Mouse (Mus musculus) regulatory T cell (primary cell): ENCODE measurements around the gene Pcsk1n.
"Not testable (repeated sequence)": the region's sequence is repeated elsewhere in the genome, so short reads cannot be mapped to it uniquely, and the experiment has no call there.

Experiments used
- in situ Hi-C: fragments of 300-600 bp; cut with MboI, MseI; formaldehyde crosslinking; loops from one replicate; pipeline ENCODE4 v1.15.1; 2025; ENCODE audit warnings: high pct_unique_total_duplicates

The Pcsk1n gene

GRCm38 (mm10) chrX:7919601-7920383, at the start of gene Pcsk1n:
Pcsk1n (plus strand) TSS chrX:7919822.
- in situ Hi-C loops: no loop called here

- in situ Hi-C loops: no loop called here
Observed at GRCm38 (mm10) chrX:7869826-7870225, 49.8 kb upstream of the Pcsk1n start.

DNA sequence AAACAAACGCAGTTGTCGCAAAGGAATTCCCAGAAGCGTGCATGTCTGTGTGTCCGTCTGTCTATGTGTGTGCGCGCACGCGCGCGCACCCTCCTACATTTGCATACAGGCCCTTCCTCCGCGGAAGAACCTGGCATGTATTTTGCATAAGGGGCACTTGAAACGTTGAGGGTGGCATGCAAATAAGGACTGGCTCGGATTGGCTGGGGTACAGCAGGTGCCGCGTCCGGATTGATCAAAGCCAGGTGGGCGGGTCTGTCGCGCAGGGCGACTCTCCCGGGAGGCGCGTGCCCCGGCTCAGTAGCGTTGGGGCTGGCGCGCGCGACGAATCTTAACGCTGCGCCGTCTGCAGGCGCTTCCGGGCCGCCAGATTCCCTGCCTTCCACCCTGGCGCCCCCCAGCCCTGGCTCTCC, 41.6 kb upstream of the Pcsk1n start, which contains the start of gene Pim2:
Gene Pim2, plus strand, starts transcription at position 256 of the 413 bp plus-strand sequence.
- in situ Hi-C loops: no loop called here

DNA sequence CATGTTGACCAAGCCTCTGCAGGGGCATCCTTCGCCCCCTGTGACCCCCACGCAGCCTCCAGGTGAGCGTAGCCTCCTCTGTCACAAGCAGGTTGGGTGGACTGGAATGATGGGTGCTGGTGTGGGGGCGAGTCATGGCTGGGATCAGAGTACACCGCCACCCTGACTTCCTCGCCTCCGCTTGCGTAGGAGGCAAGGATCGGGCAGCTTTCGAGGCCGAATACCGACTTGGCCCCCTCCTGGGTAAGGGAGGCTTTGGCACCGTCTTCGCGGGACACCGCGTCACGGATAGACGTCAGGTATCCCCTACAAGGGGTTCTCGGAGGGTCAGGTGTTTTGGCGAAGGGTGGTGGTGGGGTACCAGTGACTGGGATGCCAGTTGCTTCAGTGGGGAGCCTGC, 41.1 kb upstream of the Pcsk1n start:
- in situ Hi-C loops: no loop called here

- in situ Hi-C loops: no loop called here
Observed at GRCm38 (mm10) chrX:7879819-7880218, 39.8 kb upstream of the Pcsk1n start.

- in situ Hi-C loops: no loop called here
Observed at GRCm38 (mm10) chrX:7883841-7884567, 35.6 kb upstream of the Pcsk1n start, which contains the start of gene Slc35a2. Slc35a2 (plus strand) TSS chrX:7884028.

DNA sequence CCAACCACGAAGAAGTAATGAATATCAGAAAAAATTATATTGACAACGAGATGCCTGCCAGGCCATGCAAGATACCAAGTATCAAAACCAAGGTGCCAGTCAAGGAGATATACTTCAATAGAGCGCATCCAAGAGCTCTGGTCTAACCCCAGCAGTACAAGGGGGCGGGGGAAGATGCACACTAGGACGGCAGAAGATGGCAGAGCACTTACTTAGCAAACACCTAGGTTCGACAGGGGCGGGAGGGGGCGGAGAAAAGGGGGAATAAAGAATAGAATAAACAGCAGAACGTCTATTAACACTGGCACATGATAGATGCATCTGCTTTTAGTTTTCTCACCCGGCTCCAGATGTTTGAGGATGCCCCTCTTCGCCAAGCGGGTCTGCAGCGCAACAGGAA, 21.4 kb upstream of the Pcsk1n start:
- in situ Hi-C loops: no loop called here

GRCm38 (mm10) chrX:7898880-7899874, 20.4 kb upstream of the Pcsk1n start, which contains the start of the genes Pqbp1 and Timm17b:
Pqbp1 (minus strand) TSS chrX:7899269.
Timm17b (plus strand) TSS chrX:7899357.
- in situ Hi-C loops: no loop called here

- in situ Hi-C loops: no loop called here
Observed at GRCm38 (mm10) chrX:7904441-7904840, 15.2 kb upstream of the Pcsk1n start.

DNA sequence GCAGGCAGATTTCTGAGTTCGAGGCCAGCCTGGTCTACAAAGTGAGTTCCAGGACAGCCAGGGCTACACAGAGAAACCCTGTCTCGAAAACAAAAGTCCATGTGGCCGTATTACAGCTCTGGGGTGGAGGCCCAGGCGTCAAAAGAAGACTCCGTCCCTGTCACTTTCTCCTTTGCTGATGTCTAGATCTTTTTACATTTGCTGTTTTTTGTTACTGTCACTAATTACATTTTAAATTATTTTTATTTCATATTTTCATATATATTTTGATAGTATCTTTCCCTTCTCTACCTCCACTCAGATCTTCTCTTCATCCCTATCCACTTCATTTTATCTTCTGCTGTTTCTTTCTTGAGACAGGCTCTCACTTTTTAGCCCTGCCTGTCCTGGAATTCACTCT, 11.9 kb upstream of the Pcsk1n start, which contains the start of gene Gm10491:
Gene Gm10491, minus strand, starts transcription at position 101 of the 400 bp plus-strand sequence.
- in situ Hi-C loops: no loop called here

GRCm38 (mm10) chrX:7909242-7909641, 10.4 kb upstream of the Pcsk1n start, which contains the start of gene Gm10490:
Gm10490 (plus strand) TSS chrX:7909542.
- in situ Hi-C loops: not testable (repeated sequence)

DNA sequence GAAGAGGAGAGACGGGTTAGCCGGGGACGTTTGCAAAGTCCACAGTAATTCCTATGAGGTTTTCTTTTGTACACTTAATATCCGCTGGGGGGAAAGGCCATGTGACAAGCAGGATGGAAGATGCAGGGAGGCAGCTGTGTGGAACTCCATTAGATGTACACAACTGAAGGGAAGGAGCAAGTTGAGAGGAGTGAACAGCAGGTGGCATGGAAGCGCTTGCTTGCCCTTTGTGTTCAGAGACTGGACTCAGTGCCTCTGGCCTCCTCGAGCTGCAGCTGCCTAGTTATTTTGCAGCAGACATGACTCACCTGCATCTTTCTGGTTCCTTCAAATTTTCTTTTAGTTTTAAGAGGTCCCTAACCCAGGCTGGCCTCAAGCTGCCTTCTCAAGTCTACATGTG, 9.1 kb upstream of the Pcsk1n start:
- in situ Hi-C loops: loop anchor here (5.0 kb wide), 1 partner anchor 112 kb away; no protein-coding TSS in a partner anchor

GRCm38 (mm10) chrX:7915669-7916068, 4.0 kb upstream of the Pcsk1n start:
- in situ Hi-C loops: not testable (repeated sequence)

GRCm38 (mm10) chrX:7917960-7918359, 1.7 kb upstream of the Pcsk1n start:
- in situ Hi-C loops: not testable (repeated sequence)

DNA sequence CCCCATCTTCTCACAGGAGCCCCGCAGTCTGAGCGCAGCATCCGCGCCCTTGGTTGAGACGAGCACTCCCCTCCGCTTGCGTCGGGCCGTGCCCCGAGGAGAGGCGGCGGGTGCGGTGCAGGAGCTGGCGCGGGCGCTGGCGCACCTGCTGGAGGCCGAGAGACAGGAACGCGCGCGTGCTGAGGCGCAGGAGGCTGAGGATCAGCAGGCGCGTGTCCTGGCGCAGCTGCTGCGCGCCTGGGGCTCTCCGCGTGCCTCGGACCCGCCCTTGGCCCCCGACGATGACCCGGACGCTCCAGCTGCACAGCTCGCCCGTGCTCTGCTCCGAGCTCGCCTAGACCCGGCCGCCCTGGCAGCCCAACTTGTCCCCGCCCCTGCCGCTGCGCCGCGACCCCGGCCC, 2.4 kb downstream of the Pcsk1n start:
- in situ Hi-C loops: no loop called here

DNA sequence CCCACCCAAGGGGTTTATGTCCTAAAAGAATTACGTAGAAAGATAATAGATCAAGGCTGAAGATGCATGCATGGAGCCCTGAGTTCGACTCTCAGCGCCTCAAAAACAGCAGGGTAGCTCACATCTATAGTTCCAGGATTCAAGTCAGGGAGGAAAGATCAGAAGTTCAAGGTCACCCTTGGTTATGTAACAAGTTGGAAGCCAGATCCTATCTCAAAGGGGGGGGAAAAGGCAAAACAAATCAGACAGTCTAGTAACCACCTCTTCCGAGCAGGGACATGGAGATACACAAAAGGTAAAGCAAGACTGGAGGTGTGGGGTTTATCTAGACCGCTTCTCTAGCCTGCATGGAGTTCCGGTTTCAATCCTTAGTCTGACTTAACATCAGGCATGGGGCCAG, 6.6 kb downstream of the Pcsk1n start:
- in situ Hi-C loops: no loop called here

DNA sequence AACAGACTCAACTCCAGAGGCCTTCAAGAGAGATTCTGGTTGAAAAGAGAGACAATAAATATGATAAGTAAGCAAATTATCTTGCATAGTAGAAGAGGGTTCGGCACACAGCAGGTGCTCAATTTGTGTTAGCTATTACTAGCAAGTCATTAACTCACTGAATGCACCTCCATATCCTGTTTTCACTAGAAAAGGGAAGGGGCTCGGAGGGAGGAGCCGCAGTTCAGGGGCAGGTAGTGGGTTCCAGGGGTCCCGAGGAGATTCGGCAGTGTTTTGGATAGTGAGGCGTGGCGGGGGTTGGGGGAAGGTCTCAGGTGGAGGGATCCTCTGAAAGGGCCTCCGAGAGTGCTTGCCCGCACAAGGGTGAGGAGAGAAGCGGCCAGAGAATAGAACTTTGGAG, 7.5 kb downstream of the Pcsk1n start:
- in situ Hi-C loops: no loop called here

DNA sequence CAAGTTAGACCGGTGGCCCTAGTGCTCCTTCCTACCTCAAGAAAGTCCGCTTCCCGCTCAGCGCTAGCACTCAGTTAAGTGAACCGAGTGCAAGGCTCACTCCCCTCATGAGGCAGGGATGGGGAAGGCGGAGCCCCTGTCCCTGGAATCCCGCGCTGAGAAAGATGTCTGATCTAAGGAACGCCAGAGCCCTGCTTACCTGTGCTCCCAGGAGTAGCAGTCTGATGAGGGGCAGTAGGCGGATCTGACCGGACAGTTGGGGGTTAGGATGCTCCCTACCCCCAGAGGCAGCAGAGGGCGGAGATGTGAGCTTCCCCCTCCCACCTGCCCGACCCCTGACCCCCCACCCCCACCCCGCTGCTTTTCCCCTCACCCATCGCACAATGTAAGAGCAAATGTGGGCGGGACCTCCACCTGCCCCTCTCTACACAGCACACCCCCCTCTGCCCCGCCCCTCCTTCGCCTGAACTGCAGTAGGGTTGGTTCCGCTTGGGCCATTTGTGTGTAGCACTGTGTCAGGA, 8.7 kb downstream of the Pcsk1n start, which contains the start of gene Eras:
Gene Eras, minus strand, starts transcription at position 338 of the 521 bp plus-strand sequence.
- in situ Hi-C loops: no loop called here

GRCm38 (mm10) chrX:7936874-7937273, 17.3 kb downstream of the Pcsk1n start:
- in situ Hi-C loops: no loop called here

GRCm38 (mm10) chrX:7937667-7938066, 18.0 kb downstream of the Pcsk1n start:
- in situ Hi-C loops: no loop called here

- in situ Hi-C loops: no loop called here
Observed at GRCm38 (mm10) chrX:7945618-7946017, 26.0 kb downstream of the Pcsk1n start.
